Mouse (Mus musculus): ENCODE data around the gene Pomp. TPM values are rescaled to one million over a fixed set of nuclear protein-coding genes. Genes with fewer than 3 reads are reported as not detected.

Pomp gene
- total and polyA plus RNA-seq, 2 experiments from 2014 or later, result 116 to 312 TPM

GRCm38 (mm10) chr5:147843340-147843739, 16.9 kb upstream of the Pomp start:
- Histone ChIP-seq H3K27ac (ENCODE audit: low read depth) (no peak overlapping the region), H3K36me3 (replicated peaks; ENCODE audit: control insufficient read depth, insufficient read depth, low read length) (no peaks in the 10 kb centered on the region), H3K4me3 (ENCODE audit: low read depth, low read length) (no peak overlapping the region), H3K27me3 (ENCODE audit: control insufficient read depth, insufficient read depth, low read length) (no peaks in the 10 kb centered on the region), H3K4me1 (ENCODE audit: control insufficient read depth, insufficient read depth) (no peaks in the 10 kb centered on the region), H3K9ac (replicated peaks; ENCODE audit: low read depth, low read length) (no peak overlapping the region), H3K9me3 (replicated peaks; ENCODE audit: control insufficient read depth, low read length) (no peaks in the 10 kb centered on the region), H3K4me2 (ENCODE audit: low read depth, low read length) (no peak overlapping the region)
- TF ChIP-seq CTCF (IDR thresholded peaks at IDR 0.05; ENCODE audit: low read depth) (no peak), EP300 (IDR thresholded peaks at IDR 0.05; ENCODE audit: low read depth) (no peak)
- WGBS, result 56% methylated on average over 6 of the region's 7 CpGs
- ATAC-seq (ENCODE audit: insufficient read depth, low read depth), result no peak
- DNase-seq (ENCODE audit: low spot score), result no peak

GRCm38 (mm10) chr5:147845319-147845718, 14.9 kb upstream of the Pomp start:
- ATAC-seq (ENCODE audit: insufficient read depth, low read depth), result no peak
- Histone ChIP-seq H3K4me2 (ENCODE audit: low read depth, low read length) (no peak overlapping the region), H3K36me3 (replicated peaks; ENCODE audit: control insufficient read depth, insufficient read depth, low read length) (no peaks in the 10 kb centered on the region), H3K9ac (replicated peaks; ENCODE audit: low read depth, low read length) (no peak overlapping the region), H3K27me3 (ENCODE audit: control insufficient read depth, insufficient read depth, low read length) (no peaks in the 10 kb centered on the region), H3K4me1 (ENCODE audit: control insufficient read depth, insufficient read depth) (peaks cover 9% of the 10 kb centered on the region), H3K4me3 (ENCODE audit: low read depth, low read length) (no peak overlapping the region), H3K27ac (ENCODE audit: low read depth) (no peak overlapping the region), H3K9me3 (replicated peaks; ENCODE audit: control insufficient read depth, low read length) (no peaks in the 10 kb centered on the region)
- WGBS, result 52% methylated on average over 3 of the region's 3 CpGs
- DNase-seq (ENCODE audit: low spot score), result no peak
- TF ChIP-seq CTCF (IDR thresholded peaks at IDR 0.05; ENCODE audit: low read depth) (no peak), EP300 (IDR thresholded peaks at IDR 0.05; ENCODE audit: low read depth) (no peak)

DNA sequence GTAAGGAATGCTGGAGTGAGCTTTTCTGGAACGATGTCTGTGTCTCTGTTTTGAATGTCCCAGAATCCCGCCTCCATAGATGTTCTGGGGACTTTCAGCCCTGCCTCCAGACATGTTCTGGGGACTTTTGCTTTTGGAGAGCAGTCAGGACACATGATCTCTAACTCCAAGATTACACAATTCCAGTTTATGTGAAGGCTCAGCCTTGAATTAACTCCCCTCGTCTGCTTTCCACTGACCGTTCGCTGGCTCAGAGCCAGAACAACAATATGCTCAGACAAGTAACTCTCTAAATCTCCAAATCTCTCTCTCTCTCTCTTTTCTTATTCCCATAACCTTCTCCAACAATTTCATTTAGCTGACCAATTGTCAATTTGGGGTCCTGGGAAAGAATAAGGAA, 12.9 kb upstream of the Pomp start:
- WGBS, result 49% methylated on average over 5 of the region's 5 CpGs
- TF ChIP-seq CTCF (IDR thresholded peaks at IDR 0.05; ENCODE audit: low read depth) (no peak), EP300 (IDR thresholded peaks at IDR 0.05; ENCODE audit: low read depth) (no peak)
- DNase-seq (ENCODE audit: low spot score), result peak; percentile 24
- Histone ChIP-seq H3K4me2 (ENCODE audit: low read depth, low read length) (no peak overlapping the region), H3K36me3 (replicated peaks; ENCODE audit: control insufficient read depth, insufficient read depth, low read length) (no peaks in the 10 kb centered on the region), H3K4me1 (ENCODE audit: control insufficient read depth, insufficient read depth) (peaks cover 19% of the 10 kb centered on the region), H3K27me3 (ENCODE audit: control insufficient read depth, insufficient read depth, low read length) (no peaks in the 10 kb centered on the region), H3K9me3 (replicated peaks; ENCODE audit: control insufficient read depth, low read length) (no peaks in the 10 kb centered on the region), H3K4me3 (ENCODE audit: low read depth, low read length) (no peak overlapping the region), H3K27ac (ENCODE audit: low read depth) (no peak overlapping the region), H3K9ac (replicated peaks; ENCODE audit: low read depth, low read length) (no peak overlapping the region)
- ATAC-seq (ENCODE audit: insufficient read depth, low read depth), result no peak

DNA sequence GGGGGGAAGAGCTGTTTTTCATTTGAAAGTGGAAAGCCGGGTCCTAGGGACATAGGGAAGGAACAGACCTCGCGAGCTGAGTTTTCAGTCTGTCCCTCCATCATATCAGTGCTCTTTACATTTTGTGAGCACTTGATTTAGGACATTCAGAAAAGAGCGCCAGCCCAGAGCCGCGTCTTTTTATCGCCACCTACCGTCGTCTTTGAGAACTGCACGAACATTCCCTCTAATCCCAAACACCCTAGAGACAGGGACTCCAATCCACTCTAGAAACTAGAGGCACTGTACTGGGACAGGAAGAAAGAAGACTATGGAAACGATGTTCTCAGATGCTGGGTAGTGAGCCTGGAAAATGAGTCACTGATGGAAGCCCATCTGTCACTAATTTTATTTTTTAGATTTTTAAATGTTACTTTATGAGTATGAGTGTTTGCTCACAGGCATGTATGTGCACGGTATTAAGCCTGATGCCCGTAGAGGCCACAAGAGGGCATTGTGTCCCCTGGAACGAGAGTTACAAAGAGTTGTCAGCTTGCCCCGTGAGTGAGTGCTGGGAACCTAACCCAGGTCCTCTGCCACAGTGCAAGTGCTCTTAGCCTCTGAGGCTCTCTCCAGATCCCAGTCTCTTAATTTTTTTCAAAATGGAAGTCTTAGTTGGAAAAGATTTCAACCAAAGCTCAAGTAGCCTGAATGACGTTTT, 11.9 kb upstream of the Pomp start:
- WGBS, result 24% methylated on average over 16 of the region's 16 CpGs
- ATAC-seq (ENCODE audit: insufficient read depth, low read depth) (0 out of 2 replicates have a peak, but pooled peaks have one; percentile 36), DNase-seq (ENCODE audit: low spot score) (peak; percentile 55)
- H3K9me3 ChIP-seq (replicated peaks; ENCODE audit: control insufficient read depth, low read length), result no peaks in the 10 kb centered on the region
- no peak overlapping the region for H3K27ac ChIP-seq (ENCODE audit: low read depth)
- H3K36me3 ChIP-seq (replicated peaks; ENCODE audit: control insufficient read depth, insufficient read depth, low read length), result no peaks in the 10 kb centered on the region
- H3K4me2 ChIP-seq (ENCODE audit: low read depth, low read length), result no peak overlapping the region
- no peak overlapping the region for H3K4me3 ChIP-seq (ENCODE audit: low read depth, low read length)
- TF ChIP-seq EP300 (IDR thresholded peaks at IDR 0.05; ENCODE audit: low read depth) (no peak), CTCF (IDR thresholded peaks at IDR 0.05; ENCODE audit: low read depth) (peak; percentile 85)
- no peaks in the 10 kb centered on the region for H3K27me3 ChIP-seq (ENCODE audit: control insufficient read depth, insufficient read depth, low read length)
- no peak overlapping the region for H3K9ac ChIP-seq (replicated peaks; ENCODE audit: low read depth, low read length)
- peaks cover 19% of the 10 kb centered on the region for H3K4me1 ChIP-seq (ENCODE audit: control insufficient read depth, insufficient read depth)

DNA sequence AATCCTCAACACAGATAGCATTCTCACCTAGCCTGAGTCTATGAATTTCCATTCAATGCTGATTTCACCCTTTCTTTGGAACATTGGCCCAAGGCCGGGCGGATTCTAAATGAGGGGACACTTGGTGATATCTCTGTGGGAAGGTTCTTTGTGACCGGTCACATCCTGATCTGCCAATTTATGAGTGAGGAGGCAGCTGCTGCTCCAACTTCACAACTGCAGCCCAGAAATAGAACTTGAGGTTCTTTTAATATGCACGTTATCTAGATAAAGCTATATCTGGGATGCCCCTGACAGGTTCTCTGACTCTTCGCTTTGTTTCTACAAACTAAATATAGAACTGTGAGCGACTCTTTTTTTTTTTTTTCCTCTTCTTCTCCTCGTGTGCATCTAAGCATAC, 10.1 kb upstream of the Pomp start:
- H3K4me2 ChIP-seq (ENCODE audit: low read depth, low read length), result peak overlapping the region; percentile 38
- no peak overlapping the region for H3K9ac ChIP-seq (replicated peaks; ENCODE audit: low read depth, low read length)
- 5% methylated on average over 7 of the region's 7 CpGs for WGBS
- H3K4me1 ChIP-seq (ENCODE audit: control insufficient read depth, insufficient read depth), result peaks cover 19% of the 10 kb centered on the region
- ATAC-seq (ENCODE audit: insufficient read depth, low read depth) (peak; percentile 32; the same call in 1 of the 2 replicates), DNase-seq (ENCODE audit: low spot score) (peak; percentile 52)
- no peak overlapping the region for H3K4me3 ChIP-seq (ENCODE audit: low read depth, low read length)
- no peaks in the 10 kb centered on the region for H3K36me3 ChIP-seq (replicated peaks; ENCODE audit: control insufficient read depth, insufficient read depth, low read length)
- no peaks in the 10 kb centered on the region for H3K9me3 ChIP-seq (replicated peaks; ENCODE audit: control insufficient read depth, low read length)
- peak overlapping the region; percentile 34; the same call in 1 of the 2 replicates for H3K27ac ChIP-seq (ENCODE audit: low read depth)
- no peaks in the 10 kb centered on the region for H3K27me3 ChIP-seq (ENCODE audit: control insufficient read depth, insufficient read depth, low read length)
- TF ChIP-seq EP300 (IDR thresholded peaks at IDR 0.05; ENCODE audit: low read depth) (peak; percentile 48; the same call in 1 of the 2 replicates), CTCF (IDR thresholded peaks at IDR 0.05; ENCODE audit: low read depth) (no peak)

DNA sequence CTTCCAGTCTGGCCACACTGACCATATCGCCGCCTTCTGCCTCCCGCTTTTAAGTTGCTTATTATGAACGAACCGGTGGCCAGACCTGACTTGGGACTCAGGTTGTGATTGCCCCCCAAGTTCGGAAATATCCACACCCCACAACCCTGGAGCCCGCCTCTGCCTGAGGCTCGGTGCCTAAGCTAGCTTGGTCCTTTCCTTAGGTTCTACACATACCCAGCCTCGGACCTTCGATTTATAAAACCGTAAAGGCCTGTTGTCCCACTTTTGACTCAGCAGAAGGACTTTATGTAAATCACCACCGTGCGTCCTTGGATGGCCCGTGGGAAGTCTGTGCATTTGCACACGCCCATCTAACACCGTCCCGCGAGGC, 199 bp upstream of the Pomp start:
- peak overlapping the region; percentile 84 for H3K4me2 ChIP-seq (ENCODE audit: low read depth, low read length)
- H3K4me1 ChIP-seq (ENCODE audit: control insufficient read depth, insufficient read depth), result peaks cover 9% of the 10 kb centered on the region
- DNase-seq (ENCODE audit: low spot score) (no peak), ATAC-seq (ENCODE audit: insufficient read depth, low read depth) (peak; percentile 12; the same call in 1 of the 2 replicates)
- peak overlapping the region; percentile 86 for H3K27ac ChIP-seq (ENCODE audit: low read depth)
- H3K9ac ChIP-seq (replicated peaks; ENCODE audit: low read depth, low read length), result peak overlapping the region; percentile 74
- H3K9me3 ChIP-seq (replicated peaks; ENCODE audit: control insufficient read depth, low read length), result no peaks in the 10 kb centered on the region
- TF ChIP-seq EP300 (IDR thresholded peaks at IDR 0.05; ENCODE audit: low read depth), result no peak
- TF ChIP-seq CTCF (IDR thresholded peaks at IDR 0.05; ENCODE audit: low read depth), result no peak
- WGBS, result 2% methylated on average over 18 of the region's 18 CpGs
- H3K27me3 ChIP-seq (ENCODE audit: control insufficient read depth, insufficient read depth, low read length), result no peaks in the 10 kb centered on the region
- H3K4me3 ChIP-seq (ENCODE audit: low read depth, low read length), result peak overlapping the region; percentile 88
- peaks cover 26% of the 10 kb centered on the region for H3K36me3 ChIP-seq (replicated peaks; ENCODE audit: control insufficient read depth, insufficient read depth, low read length)
